Mouse (Mus musculus) testis, adult 10 weeks (tissue): Measurements from ENCODE around the gene Nat10. TPM values are rescaled to one million over a fixed set of nuclear protein-coding genes. Genes with fewer than 3 reads are reported as not detected.

Experiments
- polyA plus RNA-seq: library from polyadenylated mRNA; stranded (reverse); fragments of 350-450 nt; fragmentation: Illumina TruSeq; extraction: RNeasy Lipid Tissue Mini Kit (QIAGEN cat#74804); gene quantifications from one replicate; pipeline ENCODE4 v1.2.3, GENCODE M21; 2014; ENCODE audit warnings: low read depth, low replicate concordance

Gene Nat10
- 49.3 TPM for polyA plus RNA-seq

GRCm38 (mm10) chr2:103760906-103761716, at the start of gene Nat10:
Gene Nat10, minus strand, starts transcription at chr2:103761270.

GRCm38 (mm10) chr2:103797491-103798009, 36.5 kb upstream of the Nat10 start, which contains the start of gene Caprin1:
Gene Caprin1, minus strand, starts transcription at chr2:103797649.

Other genes with a start within 250 kb of the Nat10 start
- gene Abtb2, start 195.0 kb downstream of the Nat10 start, polyA plus RNA-seq = 1.3 TPM
- gene Caprin1, start 36.4 kb upstream of the Nat10 start, polyA plus RNA-seq = 541 TPM
- 5.4 TPM for gene Lmo2, start 196.7 kb upstream of the Nat10 start, polyA plus RNA-seq